11 mouse cellular contexts compared by ENCODE assay signal in the genomic region with DNA sequence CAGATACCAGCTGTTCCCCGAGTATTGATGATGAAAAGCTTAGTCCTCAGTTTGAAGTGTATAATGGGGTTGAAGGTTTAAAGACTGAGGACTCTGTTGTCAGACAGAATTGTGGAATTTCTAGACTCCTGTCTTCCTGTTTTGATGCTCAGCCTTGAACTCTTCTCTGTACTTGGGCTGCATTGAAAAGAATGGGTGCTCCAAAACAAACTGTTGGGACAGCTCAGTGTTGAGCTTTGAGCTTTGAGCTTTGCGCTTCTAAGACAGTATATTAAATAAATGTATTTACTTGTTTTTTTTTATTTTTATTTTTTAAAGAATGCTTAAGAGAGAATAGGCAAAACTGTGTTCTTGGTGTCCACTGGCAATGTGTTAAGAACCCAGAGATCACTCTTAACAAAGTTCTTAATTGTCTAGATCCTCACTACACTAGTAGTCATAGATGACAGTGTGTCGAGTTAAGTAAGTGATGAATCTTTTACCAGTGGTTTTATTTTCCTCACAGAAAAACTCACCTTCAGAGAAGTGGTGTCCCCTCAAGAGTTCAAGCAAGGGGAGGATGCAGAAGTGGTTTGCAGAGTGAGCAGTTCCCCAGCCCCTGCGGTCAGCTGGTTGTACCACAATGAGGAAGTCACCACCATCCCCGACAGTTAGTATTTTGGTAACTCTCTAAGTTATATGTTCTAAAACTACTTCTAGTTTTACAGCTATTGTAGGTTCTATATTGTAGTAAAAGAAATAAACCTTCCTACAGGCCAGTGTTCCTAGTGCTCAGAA.
DNase-seq lines count a peak whose midpoint lies in the region; ATAC-seq and TF ChIP-seq lines count a peak whose summit lies in the region.
"Had no signal": no experiment of that assay in that cellular context is flagged by ENCODE, and none has a peak within 500 bp of the region (broad histone marks: within the 10 kb centered on the region; RNA-seq: fewer than 3 reads in every experiment).

No protein-coding gene starts in this region.

- TF ChIP-seq EP300 in liver, embryonic 14.5 days (IDR thresholded peaks at IDR 0.05; ENCODE audit: low read depth): no peak

- peak; percentile 0 to 2 for DNase-seq in kidney, postnatal 36 days
- DNase-seq in MEL-GATA-1-ER (ENCODE audit: extremely low read depth, low read depth): peak; percentile 54
- DNase-seq in liver, embryonic 14.5 days (ENCODE audit: low read depth in 3 of 3, low spot score in 3 of 3): peak in 2 of 3 experiments; percentile 2
- peak; percentile 26 to 50 for DNase-seq in monocyte, adult 2 months (ENCODE audit: low read depth in 1 of 2, low spot score in 2 of 2)
- no peak for DNase-seq in left cerebral cortex, postnatal 4 days
- DNase-seq in left cerebral cortex, adult 2 months (ENCODE audit: extremely low spot score in 1 of 2, low spot score in 2 of 2): no peak
- DNase-seq: embryo, embryonic 11 days; kidney, postnatal 10 days; thymus, postnatal 36 days had no signal

- TF ChIP-seq CTCF in liver, embryonic 14.5 days (IDR thresholded peaks at IDR 0.05; ENCODE audit: low read depth): no peak
- no peak for TF ChIP-seq CTCF in left cerebral cortex, adult 2 months (IDR thresholded peaks at IDR 0.05)

- no peaks in the 10 kb centered on the region for H3K4me1 ChIP-seq in kidney, embryonic 14.5 days (ENCODE audit: control insufficient read depth, insufficient read depth, low read length)
- H3K4me1 ChIP-seq in liver, embryonic 14.5 days (replicated peaks; ENCODE audit: control insufficient read depth in 2 of 2, insufficient read depth in 2 of 2, low read length in 1 of 2): no peaks in the 10 kb centered on the region

- H3K9me3 ChIP-seq in kidney, embryonic 14.5 days (ENCODE audit: control insufficient read depth, low read length): no peaks in the 10 kb centered on the region
- H3K9me3 ChIP-seq in liver, embryonic 14.5 days (ENCODE audit: control insufficient read depth, low read length): no peaks in the 10 kb centered on the region

- WGBS in kidney, embryonic 14.5 days: 89% methylated on average over 5 of the region's 5 CpGs
- 30% methylated on average over 5 of the region's 5 CpGs for WGBS in liver, embryonic 14.5 days (ENCODE audit: insufficient replicate concordance)

- no peak overlapping the region for H3K27ac ChIP-seq in kidney, embryonic 14.5 days (ENCODE audit: low read depth, low read length)
- H3K27ac ChIP-seq in liver, embryonic 14.5 days: no peak overlapping the region
- no peak overlapping the region for H3K27ac ChIP-seq in left cerebral cortex, adult 2 months

- no peak overlapping the region for H3K9ac ChIP-seq in kidney, embryonic 14.5 days (ENCODE audit: low read depth, low read length)
- no peak overlapping the region for H3K9ac ChIP-seq in liver, embryonic 14.5 days (replicated peaks)

- no peak overlapping the region for H3K4me2 ChIP-seq in kidney, embryonic 14.5 days (replicated peaks; ENCODE audit: low read depth, low read length)
- no peak overlapping the region for H3K4me2 ChIP-seq in liver, embryonic 14.5 days (ENCODE audit: low read depth)

- no peak overlapping the region for H3K4me3 ChIP-seq in kidney, embryonic 14.5 days (ENCODE audit: low read length)
- H3K4me3 ChIP-seq in liver, embryonic 14.5 days (ENCODE audit: insufficient read depth in 1 of 2, low read depth in 2 of 2, low read length in 2 of 2): no peak overlapping the region
- H3K4me3 ChIP-seq in left cerebral cortex, adult 2 months: no peak overlapping the region

- no peaks in the 10 kb centered on the region for H3K27me3 ChIP-seq in kidney, embryonic 14.5 days (ENCODE audit: control insufficient read depth, insufficient read depth, low read length)
- no peaks in the 10 kb centered on the region for H3K27me3 ChIP-seq in liver, embryonic 14.5 days (ENCODE audit: control insufficient read depth, insufficient read depth, low read length)
- H3K27me3 ChIP-seq: Patski had no signal

- intact Hi-C loops in left cerebral cortex, postnatal 4 days (cut with DNase I): no loop called here
- intact Hi-C loops in left cerebral cortex, adult 2 months (cut with DNase I): no loop called here

- no peaks in the 10 kb centered on the region for H3K36me3 ChIP-seq in kidney, embryonic 14.5 days (ENCODE audit: control insufficient read depth, insufficient read depth, low read length)
- no peaks in the 10 kb centered on the region for H3K36me3 ChIP-seq in liver, embryonic 14.5 days (replicated peaks; ENCODE audit: control insufficient read depth, insufficient read depth, low read depth)

- no peak for ATAC-seq in kidney, embryonic 14.5 days (ENCODE audit: low FRiP score, low TSS enrichment)
- no peak for ATAC-seq in liver, embryonic 14.5 days (ENCODE audit: insufficient read depth)
- ATAC-seq: Patski had no signal

Comparison
In these comparisons a context has a peak if more than half of its experiments do, and no peak if none do; other contexts are left out.
1. DNase-seq: peak in kidney, postnatal 36 days (2 of 2), MEL-GATA-1-ER (single experiment), liver, embryonic 14.5 days (2 of 3) and monocyte, adult 2 months (2 of 2); none in left cerebral cortex, postnatal 4 days (single experiment) and left cerebral cortex, adult 2 months (0 of 2).